8 mouse cellular contexts compared by ENCODE assay signal in the genomic region with DNA sequence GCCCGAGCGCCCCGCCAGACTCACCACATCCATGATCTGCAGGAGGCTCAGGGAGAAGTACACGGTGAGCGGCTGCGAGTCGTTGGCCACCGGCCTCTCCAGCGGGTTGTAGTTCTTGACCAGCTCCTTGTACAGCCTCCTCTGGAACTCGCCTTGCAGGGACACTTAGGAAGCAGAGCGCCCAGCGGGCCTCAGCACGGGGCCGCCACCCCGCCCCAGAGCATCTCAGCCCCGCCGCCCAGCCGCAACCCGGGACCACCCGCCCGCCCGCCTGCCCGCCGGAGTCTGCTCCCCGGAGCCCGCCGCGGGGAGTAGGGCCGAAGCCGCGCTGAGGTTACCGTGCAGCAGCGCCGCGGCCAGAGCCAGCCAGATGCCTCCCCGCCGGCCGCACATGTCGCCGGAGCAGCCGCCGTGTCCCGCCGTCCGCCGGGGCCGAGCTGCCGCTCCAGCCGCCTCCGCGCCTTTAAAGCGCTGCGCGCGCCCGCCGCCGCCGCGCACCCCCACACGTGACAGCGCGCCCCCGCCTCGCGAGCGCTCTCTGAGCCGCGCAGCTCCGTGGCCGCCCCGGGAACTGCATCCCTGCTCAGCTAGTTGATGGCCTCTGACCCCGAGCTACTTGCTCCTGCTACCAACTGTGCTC. TPM values are rescaled to one million over a fixed set of nuclear protein-coding genes. Genes with fewer than 3 reads are reported as not detected.
DNase-seq lines count a peak whose midpoint lies in the region; ATAC-seq and TF ChIP-seq lines count a peak whose summit lies in the region.

Gene Chrna7 (minus strand): TSS at position 486 of the 640 bp plus-strand sequence.

- no peaks in the 10 kb centered on the region for H3K36me3 ChIP-seq in hindbrain, postnatal 0 days (ENCODE audit: insufficient read depth, low read length)

- H3K4me2 ChIP-seq in hindbrain, postnatal 0 days (ENCODE audit: low read depth, low read length) = peak within 1 kb of the TSS; percentile 83

- TF ChIP-seq CTCF in hindbrain, postnatal 0 days (IDR thresholded peaks at IDR 0.05; ENCODE audit: low read depth) = peak; percentile 73

- H3K4me1 ChIP-seq in hindbrain, postnatal 0 days (ENCODE audit: insufficient read depth, low read length) = no peaks in the 10 kb centered on the region

- under 1% methylated on average over 71 of the region's 73 CpGs for WGBS in hindbrain, postnatal 0 days

- peak; percentile 96 for ATAC-seq in hindbrain, postnatal 0 days
- no peak for ATAC-seq in activated CD4-positive, CD25-positive, alpha-beta regulatory T cell, adult 4 months

- intact Hi-C loops in gastrocnemius, postnatal 14 days (cut with DNase I; ENCODE audit: low total_unique reads) = loop anchor here (10.0 kb wide), 1 partner anchor 287 kb away; no protein-coding TSS in a partner anchor

- no peaks in the 10 kb centered on the region for H3K9me3 ChIP-seq in hindbrain, postnatal 0 days (ENCODE audit: low read length)

- peak within 1 kb of the TSS; percentile 76 for H3K4me3 ChIP-seq in hindbrain, postnatal 0 days (ENCODE audit: low read length)

- H3K9ac ChIP-seq in hindbrain, postnatal 0 days (replicated peaks; ENCODE audit: low read length) = peak within 1 kb of the TSS; percentile 66

- no peaks in the 10 kb centered on the region for H3K27me3 ChIP-seq in hindbrain, postnatal 0 days (ENCODE audit: insufficient read depth, low read length)

- H3K27ac ChIP-seq in hindbrain, postnatal 0 days = no peak within 1 kb of the TSS

- peak; percentile 88 for DNase-seq in adrenal gland, adult 2 months
- peak; percentile 91 for DNase-seq in embryo, embryonic 10 days (ENCODE audit: low spot score)
- DNase-seq in gastrocnemius, postnatal 14 days = peak; percentile 78
- DNase-seq in hindbrain, postnatal 0 days (ENCODE audit: low spot score) = peak; percentile 93
- DNase-seq in left cerebral cortex, adult 11 months (ENCODE audit: low spot score) = peak; percentile 62
- DNase-seq in lung, postnatal 10 days = peak; percentile 77
- DNase-seq in right cerebral cortex, adult 18-20 months = peak; percentile 88

RNA-seq across cellular contexts. Expression of gene Chrna7, which starts in this region (rescaled TPM):
- 10 to 100 TPM; 15.1 to 23.0 TPM for total RNA-seq in adrenal gland, adult 2 months (2021)
- polyA plus RNA-seq in adrenal gland, adult 2 months (2012; rRNA removed) = 12.0 and 12.2 TPM in 2 replicates
- under 1 TPM; 0.18 to 0.27 TPM for total RNA-seq in gastrocnemius, postnatal 14 days (2021)
- 35.7 and 38.9 TPM in 2 replicates for total RNA-seq in hindbrain, postnatal 0 days (2014; rRNA removed)
- polyA plus RNA-seq in hindbrain, postnatal 0 days (2015; fragmentation: Nextera tagmentation; extraction: Ambion mirVana) = 6.8 and 7.6 TPM in 2 replicates
- polyA plus RNA-seq in activated CD4-positive, CD25-positive, alpha-beta regulatory T cell, adult 4 months (2017; shearing (Covaris generic)) = not detected

Comparison
In these comparisons a context has a peak if more than half of its experiments do, and no peak if none do; other contexts are left out.
1. RNA of gene Chrna7 (total RNA-seq): 35.7 to 38.9 TPM in hindbrain, postnatal 0 days and 15.1 to 23.0 TPM in adrenal gland, adult 2 months; 0.18 to 0.27 TPM in gastrocnemius, postnatal 14 days; every median in the first group is over 10 times any median in the second.
2. Peak in DNase-seq in gastrocnemius, postnatal 14 days; RNA of the gene not detected or under 1 TPM.
3. Peak in every context shown above with its lines, with median percentiles within 50 percentile points of each other: DNase-seq.